Mouse (Mus musculus) midbrain, embryonic 15.5 days (tissue): ENCODE results near the gene Pus3. TPM values are rescaled to one million over a fixed set of nuclear protein-coding genes. Genes with fewer than 3 reads are reported as not detected.

ENCODE experiments used
- ATAC-seq: fragments of 200-750 bp; cut with Nextera tagmentation; replicated peaks from 2 replicates; pipeline ENCODE4 v1.8.0; 2017; ENCODE audit warnings: moderate TSS enrichment
- H3K27ac ChIP-seq: fragments of 300-500 bp; sonication (generic); 2 replicates; pipeline ENCODE4 v1.5.1; 2015; ENCODE audit warnings: mild to moderate bottlenecking, inconsistent platforms
- H3K27me3 ChIP-seq: fragments of 300-500 bp; sonication (generic); replicated peaks from 2 replicates; pipeline ENCODE4 v1.6.1; 2015; ENCODE audit warnings: inconsistent platforms
- H3K36me3 ChIP-seq: fragments of 300-500 bp; sonication (generic); replicated peaks from 2 replicates; pipeline ENCODE4 v1.6.1; 2015; ENCODE audit warnings: inconsistent platforms
- H3K4me1 ChIP-seq: fragments of 300-500 bp; sonication (generic); 2 replicates; pipeline ENCODE4 v1.6.1; 2015; ENCODE audit warnings: inconsistent platforms
- H3K4me2 ChIP-seq: fragments of 300-500 bp; sonication (generic); 2 replicates; pipeline ENCODE4 v1.6.1; 2015; ENCODE audit warnings: inconsistent platforms, mild to moderate bottlenecking, moderate library complexity
- H3K4me3 ChIP-seq: fragments of 300-500 bp; sonication (generic); 2 replicates; pipeline ENCODE4 v1.5.1; 2015; ENCODE audit warnings: mild to moderate bottlenecking, inconsistent platforms
- H3K9ac ChIP-seq: fragments of 300-500 bp; sonication (generic); 2 replicates; pipeline ENCODE4 v1.6.1; 2015; ENCODE audit warnings: mild to moderate bottlenecking, inconsistent platforms
- H3K9me3 ChIP-seq: fragments of 300-500 bp; sonication (generic); 2 replicates; pipeline ENCODE4 v1.6.1; 2016; ENCODE audit warnings: inconsistent platforms
- WGBS: fragments of 180-500 bp; shearing (Covaris S2); methylation state at CpG from one replicate; pipeline ENCODE4 v1.1.7; 2015; ENCODE audit warnings: mixed read lengths; 5-methylcytosine and 5-hydroxymethylcytosine counted together
- polyA plus RNA-seq: library from polyadenylated mRNA; unstranded; fragments of >200 nt; fragmentation: Nextera tagmentation; extraction: Ambion mirVana; gene quantifications from 2 replicates; pipeline ENCODE4 v1.2.1, GENCODE M21; 2015

The Pus3 gene
- polyA plus RNA-seq, 1 experiment from 2014 or later, result 14.8 TPM

GRCm38 (mm10) chr9:35556494-35557102, 1.8 kb upstream of the Pus3 start:
- WGBS, result 75% methylated on average over 12 of the region's 12 CpGs
- Histone ChIP-seq H3K4me3 (no peak overlapping the region), H3K4me1 (peaks cover 22% of the 10 kb centered on the region), H3K9ac (no peak overlapping the region), H3K27ac (no peak overlapping the region), H3K9me3 (no peaks in the 10 kb centered on the region), H3K27me3 (no peaks in the 10 kb centered on the region), H3K36me3 (peaks cover 10% of the 10 kb centered on the region; the same call in 1 of the 2 replicates), H3K4me2 (0 out of 2 replicates have a peak overlapping the region, but pooled peaks have one; percentile 87)
- no peak for ATAC-seq

GRCm38 (mm10) chr9:35559009-35559890, 855 bp downstream of the Pus3 start:
- Histone ChIP-seq H3K9me3 (no peaks in the 10 kb centered on the region), H3K9ac (peak overlapping the region; percentile 69), H3K36me3 (peaks cover 6% of the 10 kb centered on the region; the same call in 1 of the 2 replicates), H3K27me3 (no peaks in the 10 kb centered on the region), H3K27ac (peak overlapping the region; percentile 86), H3K4me2 (peak overlapping the region; percentile 87), H3K4me1 (peaks cover 22% of the 10 kb centered on the region), H3K4me3 (peak overlapping the region; percentile 77)
- 2% methylated on average over 31 of the region's 31 CpGs for WGBS
- ATAC-seq, result peak; percentile 93

- Histone ChIP-seq H3K36me3 (peaks cover 15% of the 10 kb centered on the region), H3K4me1 (peaks cover 22% of the 10 kb centered on the region), H3K27ac (no peak overlapping the region), H3K4me3 (no peak overlapping the region), H3K4me2 (no peak overlapping the region), H3K9me3 (no peaks in the 10 kb centered on the region), H3K9ac (no peak overlapping the region), H3K27me3 (no peaks in the 10 kb centered on the region)
- no peak for ATAC-seq
- whole genome bisulfite sequencing, result 95% methylated on average over 11 of the region's 11 CpGs
Observed at GRCm38 (mm10) chr9:35561076-35561475, 2.7 kb downstream of the Pus3 start.

- ATAC-seq, result no peak
- 93% methylated on average over 6 of the region's 6 CpGs for WGBS
- Histone ChIP-seq H3K27ac (no peak overlapping the region), H3K4me2 (no peak overlapping the region), H3K9me3 (no peaks in the 10 kb centered on the region), H3K4me3 (no peak overlapping the region), H3K27me3 (no peaks in the 10 kb centered on the region), H3K4me1 (peaks cover 22% of the 10 kb centered on the region), H3K36me3 (peaks cover 19% of the 10 kb centered on the region), H3K9ac (no peak overlapping the region)
Observed at GRCm38 (mm10) chr9:35561583-35561982, 3.2 kb downstream of the Pus3 start.

- H3K27me3 ChIP-seq, result no peaks in the 10 kb centered on the region
- H3K4me1 ChIP-seq, result peaks cover 24% of the 10 kb centered on the region
- H3K4me2 ChIP-seq, result no peak overlapping the region
- H3K9me3 ChIP-seq, result no peaks in the 10 kb centered on the region
- no peak overlapping the region for H3K4me3 ChIP-seq
- peaks cover 25% of the 10 kb centered on the region for H3K36me3 ChIP-seq
- H3K27ac ChIP-seq, result no peak overlapping the region
- no peak for ATAC-seq
- H3K9ac ChIP-seq, result no peak overlapping the region
- 97% methylated on average over 5 of the region's 5 CpGs for WGBS
Observed at GRCm38 (mm10) chr9:35564536-35565240, 6.3 kb downstream of the Pus3 start.

- Histone ChIP-seq H3K36me3 (peaks cover 18% of the 10 kb centered on the region), H3K9ac (no peak overlapping the region), H3K27me3 (no peaks in the 10 kb centered on the region), H3K27ac (no peak overlapping the region), H3K4me3 (no peak overlapping the region), H3K4me1 (peaks cover 18% of the 10 kb centered on the region), H3K9me3 (no peaks in the 10 kb centered on the region), H3K4me2 (no peak overlapping the region)
- no peak for ATAC-seq
- 86% methylated on average over 3 of the region's 3 CpGs for WGBS
Observed at GRCm38 (mm10) chr9:35567995-35568394, 9.6 kb downstream of the Pus3 start.

GRCm38 (mm10) chr9:35569571-35570534, 11.5 kb downstream of the Pus3 start, which contains the start of the genes Pate2 and Hyls1:
Pate2 (plus strand) TSS chr9:35570284.
Hyls1 (minus strand) TSS chr9:35570398.
- Histone ChIP-seq H3K4me1 (peaks cover 23% of the 10 kb centered on the region), H3K27ac (peak within 1 kb of the TSS; percentile 91), H3K36me3 (peaks cover 18% of the 10 kb centered on the region), H3K27me3 (0 out of 2 replicates have a peak, but pooled peaks cover 7% of the 10 kb centered on the region), H3K9me3 (no peaks in the 10 kb centered on the region), H3K4me3 (peak within 1 kb of the TSS; percentile 86), H3K9ac (peak within 1 kb of the TSS; percentile 70), H3K4me2 (peak within 1 kb of the TSS; percentile 81)
- under 1% methylated on average over 86 of the region's 86 CpGs for WGBS
- peak; percentile 98 for ATAC-seq

- Histone ChIP-seq H3K4me3 (peak overlapping the region; percentile 86), H3K4me2 (peak overlapping the region; percentile 81), H3K9ac (peak overlapping the region; percentile 70), H3K27ac (peak overlapping the region; percentile 91; the same call in 1 of the 2 replicates), H3K36me3 (peaks cover 10% of the 10 kb centered on the region), H3K4me1 (peaks cover 23% of the 10 kb centered on the region), H3K9me3 (no peaks in the 10 kb centered on the region), H3K27me3 (0 out of 2 replicates have a peak, but pooled peaks cover 7% of the 10 kb centered on the region)
- 7% methylated on average over 5 of the region's 5 CpGs for WGBS
- ATAC-seq, result peak; percentile 12; the same call in 1 of the 2 replicates
Observed at GRCm38 (mm10) chr9:35570663-35571062, 12.3 kb downstream of the Pus3 start.

GRCm38 (mm10) chr9:35574416-35574815, 16.0 kb downstream of the Pus3 start:
- Histone ChIP-seq H3K9me3 (no peaks in the 10 kb centered on the region), H3K9ac (peak overlapping the region; percentile 35), H3K36me3 (no peaks in the 10 kb centered on the region), H3K4me1 (peaks cover 8% of the 10 kb centered on the region), H3K27ac (no peak overlapping the region), H3K27me3 (0 out of 2 replicates have a peak, but pooled peaks cover 7% of the 10 kb centered on the region), H3K4me2 (peak overlapping the region; percentile 67), H3K4me3 (peak overlapping the region; percentile 39)
- ATAC-seq, result no peak
- 3% methylated on average over 32 of the region's 32 CpGs for WGBS

GRCm38 (mm10) chr9:35587674-35588073, 29.3 kb downstream of the Pus3 start:
- Histone ChIP-seq H3K9me3 (no peaks in the 10 kb centered on the region), H3K4me3 (no peak overlapping the region), H3K36me3 (no peaks in the 10 kb centered on the region), H3K27me3 (no peaks in the 10 kb centered on the region), H3K4me1 (no peaks in the 10 kb centered on the region), H3K4me2 (no peak overlapping the region), H3K27ac (no peak overlapping the region), H3K9ac (no peak overlapping the region)
- ATAC-seq, result no peak
- 50% methylated on average over 1 of the region's 1 CpGs for WGBS

- Histone ChIP-seq H3K36me3 (no peaks in the 10 kb centered on the region), H3K9me3 (no peaks in the 10 kb centered on the region), H3K27me3 (no peaks in the 10 kb centered on the region), H3K4me3 (no peak overlapping the region), H3K4me1 (no peaks in the 10 kb centered on the region), H3K9ac (no peak overlapping the region), H3K27ac (no peak overlapping the region), H3K4me2 (no peak overlapping the region)
- ATAC-seq, result 0 out of 2 replicates have a peak, but pooled peaks have one; percentile 52
- WGBS, result 20% methylated on average over 2 of the region's 2 CpGs
Observed at GRCm38 (mm10) chr9:35592903-35593302, 34.5 kb downstream of the Pus3 start.
